Mouse (Mus musculus): ENCODE results near the gene Arl2. TPM values are rescaled to one million over a fixed set of nuclear protein-coding genes. Genes with fewer than 3 reads are reported as not detected.
A peak's percentile ranks its signal among the peaks of the same experiment; 100 is the strongest.

The Arl2 gene
- polyA plus RNA-seq, 1 experiment = not detected

GRCm38 (mm10) chr19:6118677-6119185 is 22.6 kb downstream of the Arl2 start:
- TF ChIP-seq CTCF (IDR thresholded peaks at IDR 0.05; ENCODE audit: insufficient read depth, low read depth, low read length) = no peak
- TF ChIP-seq POLR2A (IDR thresholded peaks at IDR 0.05; ENCODE audit: insufficient read depth, low read depth, low read length) = no peak
- peaks cover 11% of the 10 kb centered on the region for H3K4me1 ChIP-seq (ENCODE audit: control insufficient read depth, insufficient read depth, low read length)
- H3K4me3 ChIP-seq (ENCODE audit: insufficient read depth, low read depth, low read length) = peak overlapping the region; percentile 89
- 1% methylated on average over 8 of the region's 8 CpGs for WGBS
- peak overlapping the region; percentile 62 for H3K27ac ChIP-seq (ENCODE audit: insufficient read depth, low read depth, low read length)

- Histone ChIP-seq H3K4me1 (ENCODE audit: control insufficient read depth, insufficient read depth, low read length) (peaks cover 11% of the 10 kb centered on the region), H3K27ac (ENCODE audit: insufficient read depth, low read depth, low read length) (peak within 1 kb of the TSS; percentile 68), H3K4me3 (ENCODE audit: insufficient read depth, low read depth, low read length) (peak within 1 kb of the TSS; percentile 89)
- TF ChIP-seq CTCF (IDR thresholded peaks at IDR 0.05; ENCODE audit: insufficient read depth, low read depth, low read length) (no peak), POLR2A (IDR thresholded peaks at IDR 0.05; ENCODE audit: insufficient read depth, low read depth, low read length) (peak; percentile 38; the same call in 1 of the 2 replicates)
- WGBS = under 1% methylated on average over 77 of the region's 77 CpGs
Measured at GRCm38 (mm10) chr19:6117986-6118676, 23.2 kb downstream of the Arl2 start, which contains the start of gene Sac3d1. Gene Sac3d1 (minus strand): TSS chr19:6118650.

GRCm38 (mm10) chr19:6117346-6117985 is 23.9 kb downstream of the Arl2 start:
- 4% methylated on average over 32 of the region's 32 CpGs for WGBS
- Histone ChIP-seq H3K4me1 (ENCODE audit: control insufficient read depth, insufficient read depth, low read length) (peaks cover 11% of the 10 kb centered on the region), H3K27ac (ENCODE audit: insufficient read depth, low read depth, low read length) (peak overlapping the region; percentile 68), H3K4me3 (ENCODE audit: insufficient read depth, low read depth, low read length) (peak overlapping the region; percentile 89)
- TF ChIP-seq CTCF (IDR thresholded peaks at IDR 0.05; ENCODE audit: insufficient read depth, low read depth, low read length) (no peak), POLR2A (IDR thresholded peaks at IDR 0.05; ENCODE audit: insufficient read depth, low read depth, low read length) (no peak)

GRCm38 (mm10) chr19:6116113-6116850 is 25.1 kb downstream of the Arl2 start:
- Histone ChIP-seq H3K4me3 (ENCODE audit: insufficient read depth, low read depth, low read length) (no peak overlapping the region), H3K4me1 (ENCODE audit: control insufficient read depth, insufficient read depth, low read length) (peaks cover 11% of the 10 kb centered on the region), H3K27ac (ENCODE audit: insufficient read depth, low read depth, low read length) (no peak overlapping the region)
- WGBS = 71% methylated on average over 15 of the region's 15 CpGs
- TF ChIP-seq POLR2A (IDR thresholded peaks at IDR 0.05; ENCODE audit: insufficient read depth, low read depth, low read length) (no peak), CTCF (IDR thresholded peaks at IDR 0.05; ENCODE audit: insufficient read depth, low read depth, low read length) (no peak)

- TF ChIP-seq POLR2A (IDR thresholded peaks at IDR 0.05; ENCODE audit: insufficient read depth, low read depth, low read length) (no peak), CTCF (IDR thresholded peaks at IDR 0.05; ENCODE audit: insufficient read depth, low read depth, low read length) (no peak)
- 67% methylated on average over 6 of the region's 6 CpGs for WGBS
- H3K4me1 ChIP-seq (ENCODE audit: control insufficient read depth, insufficient read depth, low read length) = peaks cover 10% of the 10 kb centered on the region
- H3K27ac ChIP-seq (ENCODE audit: insufficient read depth, low read depth, low read length) = no peak overlapping the region
- H3K4me3 ChIP-seq (ENCODE audit: insufficient read depth, low read depth, low read length) = no peak overlapping the region
Measured at GRCm38 (mm10) chr19:6113116-6113515, 28.2 kb downstream of the Arl2 start.

GRCm38 (mm10) chr19:6105586-6105985 is 35.8 kb downstream of the Arl2 start, which contains the start of gene Naaladl1:
Gene Naaladl1 (plus strand): TSS chr19:6105782.
- H3K27ac ChIP-seq (ENCODE audit: insufficient read depth, low read depth, low read length) = no peak within 1 kb of the TSS
- 93% methylated on average over 7 of the region's 7 CpGs for whole genome bisulfite sequencing
- H3K4me3 ChIP-seq (ENCODE audit: insufficient read depth, low read depth, low read length) = no peak within 1 kb of the TSS
- no peak for TF ChIP-seq CTCF (IDR thresholded peaks at IDR 0.05; ENCODE audit: insufficient read depth, low read depth, low read length)
- no peaks in the 10 kb centered on the region for H3K4me1 ChIP-seq (ENCODE audit: control insufficient read depth, insufficient read depth, low read length)

- Histone ChIP-seq H3K27ac (ENCODE audit: insufficient read depth, low read depth, low read length) (no peak overlapping the region), H3K4me1 (ENCODE audit: control insufficient read depth, insufficient read depth, low read length) (no peaks in the 10 kb centered on the region), H3K4me3 (ENCODE audit: insufficient read depth, low read depth, low read length) (no peak overlapping the region)
- 85% methylated on average over 4 of the region's 4 CpGs for WGBS
- TF ChIP-seq POLR2A (IDR thresholded peaks at IDR 0.05; ENCODE audit: insufficient read depth, low read depth, low read length) (no peak), CTCF (IDR thresholded peaks at IDR 0.05; ENCODE audit: insufficient read depth, low read depth, low read length) (no peak)
Measured at GRCm38 (mm10) chr19:6104476-6104875, 36.9 kb downstream of the Arl2 start.

GRCm38 (mm10) chr19:6102169-6102853 is 39.0 kb downstream of the Arl2 start:
- H3K27ac ChIP-seq (ENCODE audit: insufficient read depth, low read depth, low read length) = no peak overlapping the region
- WGBS = 84% methylated on average over 6 of the region's 6 CpGs
- TF ChIP-seq POLR2A (IDR thresholded peaks at IDR 0.05; ENCODE audit: insufficient read depth, low read depth, low read length) (no peak), CTCF (IDR thresholded peaks at IDR 0.05; ENCODE audit: insufficient read depth, low read depth, low read length) (no peak)
- no peak overlapping the region for H3K4me3 ChIP-seq (ENCODE audit: insufficient read depth, low read depth, low read length)
- H3K4me1 ChIP-seq (ENCODE audit: control insufficient read depth, insufficient read depth, low read length) = no peaks in the 10 kb centered on the region

Measured in olfactory bulb, adult 2 months (tissue).